Mouse (Mus musculus) bone marrow macrophage, adult 2 months (primary cell): ENCODE results near the gene Mettl23.

ENCODE experiments used
- CTCF ChIP-seq: IDR thresholded peaks from 2 replicates; pipeline ENCODE4 v1.5.1; 2012; ENCODE audit warnings: low read depth, mild to moderate bottlenecking, low read length, moderate library complexity
- POLR2A ChIP-seq: IDR thresholded peaks from 2 replicates; pipeline ENCODE4 v1.6.1; 2012; ENCODE audit warnings: mild to moderate bottlenecking, low read depth, low read length, borderline replicate concordance

- no peak for TF ChIP-seq CTCF
- TF ChIP-seq POLR2A: no peak
These were observed 37.8 kb downstream of the Mettl23 start for GRCm38 (mm10) chr11:116880839-116881238.
